Mouse (Mus musculus) hindbrain, embryonic 16.5 days (tissue): ENCODE measurements at regions not wholly inside any gene's neighbourhood (a gene's known extent, or its start where the extent isn't known, plus 50 kb on each side); places are given as distances from the start of the nearest gene placed in this dataset.

Experiments
- ATAC-seq: fragments of 200-750 bp; cut with Nextera tagmentation; 2 replicates; pipeline ENCODE4 v1.8.0; 2017; ENCODE audit warnings: moderate TSS enrichment, moderate library complexity
- H3K27ac ChIP-seq: fragments of 300-500 bp; sonication (generic); 2 replicates; pipeline ENCODE4 v1.5.1; 2014; ENCODE audit warnings: low read depth, mild to moderate bottlenecking, control low read depth, low read length, moderate library complexity
- H3K27me3 ChIP-seq: fragments of 300-500 bp; sonication (generic); replicated peaks from 2 replicates; pipeline ENCODE4 v1.6.1; 2014; ENCODE audit warnings: low read length; ENCODE audit not compliant: control insufficient read depth, insufficient read depth
- H3K36me3 ChIP-seq: fragments of 300-500 bp; sonication (generic); 2 replicates; pipeline ENCODE4 v1.6.1; 2014; ENCODE audit warnings: mild to moderate bottlenecking, low read length, moderate library complexity, mixed read lengths; ENCODE audit not compliant: control insufficient read depth, insufficient read depth
- H3K4me1 ChIP-seq: fragments of 300-500 bp; sonication (generic); 2 replicates; pipeline ENCODE4 v1.6.1; 2014; ENCODE audit warnings: low read depth, low read length; ENCODE audit not compliant: control insufficient read depth, insufficient read depth
- H3K4me2 ChIP-seq: fragments of 300-500 bp; sonication (generic); 2 replicates; pipeline ENCODE4 v1.6.1; 2014; ENCODE audit warnings: mild to moderate bottlenecking, low read length, control low read depth, moderate library complexity
- H3K4me3 ChIP-seq: fragments of 300-500 bp; sonication (generic); 2 replicates; pipeline ENCODE4 v1.5.1; 2014; ENCODE audit warnings: mild to moderate bottlenecking, low read length, control low read depth, moderate library complexity
- H3K9ac ChIP-seq: fragments of 300-500 bp; sonication (generic); 2 replicates; pipeline ENCODE4 v1.6.1; 2014; ENCODE audit warnings: low read depth, mild to moderate bottlenecking, control low read depth, low read length, moderate library complexity
- H3K9me3 ChIP-seq: fragments of 300-500 bp; sonication (generic); 2 replicates; pipeline ENCODE4 v1.6.1; 2014; ENCODE audit warnings: mild to moderate bottlenecking, low read length, moderate library complexity; ENCODE audit not compliant: control insufficient read depth
- WGBS: fragments of 180-500 bp; shearing (Covaris S2); extraction: QIAGEN DNeasy Blood & Tissue Kit; methylation state at CpG from one replicate; pipeline ENCODE4 v1.1.7; 2014; 5-methylcytosine and 5-hydroxymethylcytosine counted together

GRCm38 (mm10) chr3:34757813-34758510, 107.8 kb downstream of the Sox2 start:
- Histone ChIP-seq H3K9me3 (no peaks in the 10 kb centered on the region), H3K36me3 (no peaks in the 10 kb centered on the region), H3K27me3 (no peaks in the 10 kb centered on the region), H3K27ac (no peak overlapping the region), H3K4me1 (no peaks in the 10 kb centered on the region), H3K4me3 (no peak overlapping the region), H3K4me2 (no peak overlapping the region), H3K9ac (no peak overlapping the region)
- 41% methylated on average over 13 of the region's 13 CpGs for WGBS
- no peak for ATAC-seq

- Histone ChIP-seq H3K36me3 (no peaks in the 10 kb centered on the region), H3K27me3 (no peaks in the 10 kb centered on the region), H3K9me3 (no peaks in the 10 kb centered on the region), H3K9ac (no peak overlapping the region), H3K27ac (no peak overlapping the region), H3K4me1 (no peaks in the 10 kb centered on the region), H3K4me2 (no peak overlapping the region), H3K4me3 (no peak overlapping the region)
- no peak for ATAC-seq
- WGBS, result 79% methylated on average over 19 of the region's 19 CpGs
Observed at GRCm38 (mm10) chr3:34759942-34760640, 109.9 kb downstream of the Sox2 start.

DNA sequence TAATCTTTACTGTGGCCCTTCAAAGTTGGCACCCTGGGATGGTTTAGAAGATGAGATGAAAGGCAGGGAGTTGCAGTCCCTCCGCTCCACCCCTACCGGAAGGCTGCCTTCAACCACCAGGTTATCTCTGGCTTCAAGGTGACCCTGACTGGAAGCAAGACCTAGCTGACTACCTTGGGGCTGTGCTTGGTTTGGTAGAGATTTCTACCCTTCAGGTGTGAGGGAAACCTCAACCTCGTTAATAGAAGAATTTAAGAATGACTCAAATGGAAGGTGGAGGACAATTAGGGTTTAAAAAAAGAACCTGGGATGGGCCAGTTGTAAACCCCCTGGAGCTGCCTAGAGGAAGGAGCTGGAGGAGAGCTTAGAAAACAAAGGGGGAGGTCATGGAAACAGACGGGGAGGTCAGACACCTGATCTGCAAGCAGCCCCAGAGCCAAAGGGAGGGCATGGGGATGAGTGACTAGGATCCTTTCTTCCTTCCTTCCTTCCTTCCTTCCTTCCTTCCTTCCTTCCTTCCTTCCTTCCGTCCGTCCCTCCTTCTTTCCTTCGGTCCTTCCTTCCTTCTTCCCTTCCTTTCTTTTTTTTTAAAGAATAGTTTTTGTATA, 111.1 kb downstream of the Sox2 start:
- Histone ChIP-seq H3K27ac (no peak overlapping the region), H3K36me3 (no peaks in the 10 kb centered on the region), H3K27me3 (no peaks in the 10 kb centered on the region), H3K9me3 (no peaks in the 10 kb centered on the region), H3K4me1 (no peaks in the 10 kb centered on the region), H3K9ac (no peak overlapping the region), H3K4me2 (no peak overlapping the region), H3K4me3 (no peak overlapping the region)
- WGBS, result 76% methylated on average over 7 of the region's 7 CpGs
- ATAC-seq, result no peak

GRCm38 (mm10) chr3:34761783-34762182, 111.6 kb downstream of the Sox2 start:
- 91% methylated on average over 4 of the region's 4 CpGs for WGBS
- H3K36me3 ChIP-seq, result no peaks in the 10 kb centered on the region
- no peaks in the 10 kb centered on the region for H3K4me1 ChIP-seq
- H3K9me3 ChIP-seq, result no peaks in the 10 kb centered on the region
- ATAC-seq, result no peak
- no peak overlapping the region for H3K4me2 ChIP-seq
- no peaks in the 10 kb centered on the region for H3K27me3 ChIP-seq
- no peak overlapping the region for H3K27ac ChIP-seq
- no peak overlapping the region for H3K9ac ChIP-seq
- H3K4me3 ChIP-seq, result no peak overlapping the region

GRCm38 (mm10) chr3:34764559-34764958, 114.4 kb downstream of the Sox2 start:
- ATAC-seq, result no peak
- Histone ChIP-seq H3K4me3 (no peak overlapping the region), H3K27me3 (no peaks in the 10 kb centered on the region)

DNA sequence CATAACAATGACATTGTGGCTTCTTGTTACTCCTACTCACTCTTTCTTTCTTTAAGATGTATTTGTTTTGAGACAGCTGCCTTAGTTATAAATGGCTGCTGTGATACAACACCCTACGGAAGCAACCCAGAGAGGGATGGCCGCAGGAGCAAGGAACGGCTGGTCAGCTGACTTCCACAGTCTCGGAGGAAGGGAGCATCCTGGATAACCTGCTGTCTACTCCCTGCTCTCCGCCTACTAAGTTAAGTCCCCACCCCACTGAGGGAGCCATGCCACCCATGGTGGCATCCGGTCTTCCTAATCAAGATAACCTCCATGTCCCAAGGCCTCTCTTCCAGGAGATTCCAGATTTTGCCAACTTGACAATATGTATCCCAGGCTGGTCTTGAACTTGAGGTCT, 114.9 kb downstream of the Sox2 start:
- H3K9ac ChIP-seq, result no peak overlapping the region
- no peak for ATAC-seq
- no peak overlapping the region for H3K4me2 ChIP-seq
- H3K4me3 ChIP-seq, result no peak overlapping the region
- H3K27ac ChIP-seq, result no peak overlapping the region
- 72% methylated on average over 6 of the region's 6 CpGs for WGBS
- H3K27me3 ChIP-seq, result no peaks in the 10 kb centered on the region
- no peaks in the 10 kb centered on the region for H3K4me1 ChIP-seq
- no peaks in the 10 kb centered on the region for H3K36me3 ChIP-seq
- no peaks in the 10 kb centered on the region for H3K9me3 ChIP-seq

More at GRCm38 (mm10) chr3:34764559-34764958, 114.4 kb downstream of the Sox2 start:
- Histone ChIP-seq H3K9me3 (no peaks in the 10 kb centered on the region), H3K9ac (no peak overlapping the region), H3K27ac (no peak overlapping the region), H3K4me2 (no peak overlapping the region), H3K4me1 (no peaks in the 10 kb centered on the region), H3K36me3 (no peaks in the 10 kb centered on the region)
- WGBS, result 70% methylated on average over 2 of the region's 2 CpGs

- Histone ChIP-seq H3K4me3 (no peak overlapping the region), H3K36me3 (no peaks in the 10 kb centered on the region), H3K9me3 (no peaks in the 10 kb centered on the region), H3K27me3 (no peaks in the 10 kb centered on the region), H3K4me1 (peaks cover 7% of the 10 kb centered on the region), H3K27ac (no peak overlapping the region), H3K4me2 (no peak overlapping the region), H3K9ac (no peak overlapping the region)
- ATAC-seq, result no peak
- WGBS, result 38% methylated on average over 2 of the region's 3 CpGs
Observed at GRCm38 (mm10) chr3:34769818-34770217, 119.6 kb downstream of the Sox2 start.

DNA sequence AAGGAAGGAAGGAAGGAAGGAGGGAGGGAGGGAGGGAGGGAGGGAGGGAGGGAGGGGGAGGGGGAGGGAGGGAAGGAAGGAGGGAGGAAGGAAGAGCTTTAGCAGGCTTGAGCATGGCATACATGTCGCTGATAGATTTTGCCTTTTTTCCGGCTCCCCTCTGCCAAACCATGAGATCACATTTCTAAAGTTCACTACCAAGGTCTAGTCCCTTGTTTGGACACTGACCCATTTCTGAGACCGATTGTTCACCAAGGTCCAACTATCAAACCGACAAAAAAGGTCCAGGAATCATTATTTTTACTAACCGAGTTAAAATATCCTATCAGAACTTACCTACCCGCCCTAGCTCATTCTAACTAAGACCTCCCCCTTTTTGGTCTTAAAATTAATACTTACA, 120.1 kb downstream of the Sox2 start:
- no peak overlapping the region for H3K27ac ChIP-seq
- H3K27me3 ChIP-seq, result no peaks in the 10 kb centered on the region
- no peak overlapping the region for H3K9ac ChIP-seq
- no peak for ATAC-seq
- H3K4me2 ChIP-seq, result no peak overlapping the region
- no peaks in the 10 kb centered on the region for H3K9me3 ChIP-seq
- no peak overlapping the region for H3K4me3 ChIP-seq
- no peaks in the 10 kb centered on the region for H3K36me3 ChIP-seq
- WGBS, result 80% methylated on average over 6 of the region's 6 CpGs
- H3K4me1 ChIP-seq, result peaks cover 7% of the 10 kb centered on the region

- H3K27ac ChIP-seq, result no peak overlapping the region
- no peak overlapping the region for H3K4me3 ChIP-seq
- H3K4me2 ChIP-seq, result no peak overlapping the region
- no peak for ATAC-seq
- H3K36me3 ChIP-seq, result no peaks in the 10 kb centered on the region
- WGBS, result 89% methylated on average over 3 of the region's 3 CpGs
- no peak overlapping the region for H3K9ac ChIP-seq
- H3K9me3 ChIP-seq, result no peaks in the 10 kb centered on the region
- no peaks in the 10 kb centered on the region for H3K27me3 ChIP-seq
- peaks cover 7% of the 10 kb centered on the region for H3K4me1 ChIP-seq
Observed at GRCm38 (mm10) chr3:34772035-34772434, 121.8 kb downstream of the Sox2 start.
